In the genomic region with DNA sequence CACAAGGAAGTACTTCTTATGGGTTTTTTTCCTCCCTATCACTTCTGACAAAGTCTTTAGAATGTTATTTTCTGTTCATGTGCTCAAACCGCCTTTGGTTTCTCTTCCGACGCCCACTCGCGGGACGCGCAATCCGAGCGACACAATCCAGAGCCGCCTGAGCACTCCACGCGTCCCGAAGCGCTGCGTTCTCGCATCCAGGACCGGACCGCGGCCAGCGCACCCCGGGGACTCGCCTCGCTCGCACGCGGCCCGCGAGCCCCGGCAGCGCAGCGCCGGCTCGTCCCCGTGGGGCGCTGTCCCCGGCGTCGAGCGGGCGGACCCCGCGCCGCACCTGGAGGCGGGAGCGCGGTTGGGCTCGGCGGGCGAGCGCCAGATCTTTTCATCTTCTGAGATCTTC, we compare ENCODE assay signal across 12 mouse cellular contexts. TPM values are rescaled to one million over a fixed set of nuclear protein-coding genes. Genes with fewer than 3 reads are reported as not detected.
A peak's percentile ranks its signal among the peaks of the same experiment; 100 is the strongest.
DNase-seq lines count a peak whose midpoint lies in the region; ATAC-seq and TF ChIP-seq lines count a peak whose summit lies in the region.
"Not testable (repeated sequence)": the region's sequence is repeated elsewhere in the genome, so short reads cannot be mapped to it uniquely, and the experiment has no call there.
"Had no signal": no experiment of that assay in that cellular context is flagged by ENCODE, and none has a peak within 500 bp of the region (broad histone marks: within the 10 kb centered on the region; RNA-seq: fewer than 3 reads in every experiment).

No protein-coding gene starts in this region.

- H3K27ac ChIP-seq in ES-Bruce4 (ENCODE audit: insufficient read depth, low read length); hindbrain, embryonic 16.5 days (ENCODE audit: low read depth, low read length); limb, embryonic 13.5 days; thymus, adult 2 months (ENCODE audit: control insufficient read depth, insufficient read depth, low read length): not testable (repeated sequence)

- peak overlapping the region; percentile 82 for H3K4me2 ChIP-seq in hindbrain, embryonic 16.5 days (ENCODE audit: low read length)
- peak overlapping the region; percentile 61 for H3K4me2 ChIP-seq in limb, embryonic 13.5 days (replicated peaks)

- not testable (repeated sequence) for H3K9me3 ChIP-seq in ES-Bruce4 (replicated peaks; ENCODE audit: control insufficient read depth, insufficient read depth, low read length, poor library complexity, severe bottlenecking); hindbrain, embryonic 16.5 days (ENCODE audit: control insufficient read depth, low read length); limb, embryonic 13.5 days

- H3K4me3 ChIP-seq in ES-Bruce4 (ENCODE audit: low read depth, low read length): peak overlapping the region; percentile 45
- H3K4me3 ChIP-seq in hindbrain, embryonic 16.5 days (ENCODE audit: low read length): peak overlapping the region; percentile 46
- H3K4me3 ChIP-seq in limb, embryonic 13.5 days: peak overlapping the region; percentile 40
- H3K4me3 ChIP-seq in thymus, adult 2 months (ENCODE audit: control insufficient read depth, insufficient read depth, low read length): peak overlapping the region; percentile 37

- H3K27me3 ChIP-seq in ES-Bruce4 (ENCODE audit: control insufficient read depth, insufficient read depth, low read length, poor library complexity, severe bottlenecking); hindbrain, embryonic 16.5 days (replicated peaks; ENCODE audit: control insufficient read depth, insufficient read depth, low read length); thymus, adult 2 months (ENCODE audit: control insufficient read depth, insufficient read depth, low read length): not testable (repeated sequence)
- peaks cover 33% of the 10 kb centered on the region for H3K27me3 ChIP-seq in limb, embryonic 13.5 days

- ATAC-seq in granulocyte monocyte progenitor cell, adult 5-6 weeks (replicated peaks; ENCODE audit: poor library complexity, severe bottlenecking): peak; percentile 58
- ATAC-seq in hindbrain, embryonic 16.5 days; limb, embryonic 13.5 days (ENCODE audit: low FRiP score, low read depth): not testable (repeated sequence)
- peak; percentile 50; the same call in 1 of the 2 replicates for ATAC-seq in megakaryocyte progenitor cell, adult 5-6 weeks (replicated peaks; ENCODE audit: poor library complexity)
- ATAC-seq in neutrophil, adult 5-6 weeks (ENCODE audit: extremely low read depth, insufficient number of reproducible peaks, low FRiP score, poor library complexity, severe bottlenecking): peak; percentile 30; the same call in 1 of the 2 replicates

- not testable (repeated sequence) for TF ChIP-seq CTCF in ES-Bruce4 (IDR thresholded peaks at IDR 0.05; ENCODE audit: low read depth, low read length); thymus, adult 2 months (IDR thresholded peaks at IDR 0.05; ENCODE audit: borderline replicate concordance, control insufficient read depth, extremely low read depth, insufficient read depth, low read length, poor library complexity)

- TF ChIP-seq POLR2A in ES-Bruce4 (IDR thresholded peaks at IDR 0.05; ENCODE audit: insufficient read depth, low read length); thymus, adult 2 months (IDR thresholded peaks at IDR 0.05; ENCODE audit: control insufficient read depth, extremely low read depth, insufficient read depth, low read length, poor library complexity): not testable (repeated sequence)

- not testable (repeated sequence) for H3K36me3 ChIP-seq in ES-Bruce4 (ENCODE audit: control insufficient read depth, insufficient read depth, low read length, poor library complexity, severe bottlenecking); hindbrain, embryonic 16.5 days (ENCODE audit: control insufficient read depth, insufficient read depth, low read length); limb, embryonic 13.5 days; thymus, adult 2 months (ENCODE audit: control insufficient read depth, insufficient read depth, low read length)

- TF ChIP-seq EP300 in ES-Bruce4 (IDR thresholded peaks at IDR 0.05; ENCODE audit: insufficient read depth, low read depth, low read length): not testable (repeated sequence)

- not testable (repeated sequence) for H3K4me1 ChIP-seq in ES-Bruce4 (ENCODE audit: control insufficient read depth, insufficient read depth, low read length); hindbrain, embryonic 16.5 days (ENCODE audit: control insufficient read depth, insufficient read depth, low read depth, low read length); limb, embryonic 13.5 days; thymus, adult 2 months (replicated peaks; ENCODE audit: control insufficient read depth, insufficient read depth, low read length)

- 3% methylated on average over 50 of the region's 50 CpGs for WGBS in hindbrain, embryonic 16.5 days
- WGBS in limb, embryonic 13.5 days: 5% methylated on average over 50 of the region's 50 CpGs
- WGBS in thymus, adult 2 months: 6% methylated on average over 50 of the region's 50 CpGs

- peak; percentile 7 for DNase-seq in embryo, embryonic 9.5 days (ENCODE audit: extremely low spot score)
- not testable (repeated sequence) for DNase-seq in thymus, adult 2 months

- not testable (repeated sequence) for H3K9ac ChIP-seq in ES-Bruce4 (ENCODE audit: low read depth, poor library complexity, severe bottlenecking)
- H3K9ac ChIP-seq in hindbrain, embryonic 16.5 days (ENCODE audit: low read depth, low read length): peak overlapping the region; percentile 56
- H3K9ac ChIP-seq in limb, embryonic 13.5 days: 0 out of 2 replicates have a peak overlapping the region, but pooled peaks have one; percentile 19

RNA-seq across cellular contexts. Expression of a gene that starts 11.2 kb away (rescaled TPM):
- not detected in 2 replicates for polyA plus RNA-seq in ES-Bruce4 (2011; ENCODE audit: insufficient read depth, insufficient read length, low read depth, missing spikeins)
- total RNA-seq in granulocyte monocyte progenitor cell, adult 5-6 weeks (2014; fragmentation: Nextera tagmentation): not detected in 2 replicates
- not detected in 2 replicates for total RNA-seq in granulocyte monocyte progenitor cell, adult 5-6 weeks (2017)
- polyA plus RNA-seq in hindbrain, embryonic 16.5 days (2015; fragmentation: Nextera tagmentation; extraction: Ambion mirVana): not detected in 2 replicates
- not detected in 2 replicates for polyA plus RNA-seq in limb, embryonic 13.5 days (2015; fragmentation: Nextera tagmentation; extraction: Ambion mirVana)
- 0.17 TPM in 1 of 2 replicates, not detected in the other for total RNA-seq in megakaryocyte progenitor cell, adult 5-6 weeks (2015)
- 1.5 TPM in 1 of 2 replicates, not detected in the other for total RNA-seq in megakaryocyte progenitor cell, adult 5-6 weeks (2017)
- total RNA-seq in neutrophil, adult 5-6 weeks (2017): 1.4 and 3.6 TPM in 2 replicates
- polyA plus RNA-seq in thymus, adult 2 months (2012; rRNA removed): 0.70 and 1.8 TPM in 2 replicates
- total RNA-seq: G1E had no signal
- polyA plus RNA-seq: G1E had no signal

RNA-seq across cellular contexts. Expression of a gene that starts 38.5 kb away (rescaled TPM):
- not detected in 2 replicates for polyA plus RNA-seq in ES-Bruce4 (2011; ENCODE audit: insufficient read depth, insufficient read length, low read depth, missing spikeins)
- total RNA-seq in granulocyte monocyte progenitor cell, adult 5-6 weeks (2014; fragmentation: Nextera tagmentation): not detected in 2 replicates
- not detected in 2 replicates for total RNA-seq in granulocyte monocyte progenitor cell, adult 5-6 weeks (2017)
- polyA plus RNA-seq in hindbrain, embryonic 16.5 days (2015; fragmentation: Nextera tagmentation; extraction: Ambion mirVana): not detected in 2 replicates
- polyA plus RNA-seq in limb, embryonic 13.5 days (2015; fragmentation: Nextera tagmentation; extraction: Ambion mirVana): not detected in 2 replicates
- not detected in 2 replicates for total RNA-seq in megakaryocyte progenitor cell, adult 5-6 weeks (2015)
- total RNA-seq in megakaryocyte progenitor cell, adult 5-6 weeks (2017): not detected in 2 replicates
- total RNA-seq in neutrophil, adult 5-6 weeks (2017): not detected in 2 replicates
- 0.24 TPM in 1 of 2 replicates, not detected in the other for polyA plus RNA-seq in thymus, adult 2 months (2012; rRNA removed)
- total RNA-seq: adrenal gland, postnatal 14 days; heart, postnatal 36 days had no signal
- polyA plus RNA-seq: G1E; lung, adult 2 months had no signal
